23 mouse cellular contexts compared by ENCODE assay signal in genomic region chr17:82877131-82877530, GRCm38 (mm10).
DNase-seq lines count a peak whose midpoint lies in the region; ATAC-seq and TF ChIP-seq lines count a peak whose summit lies in the region.
"Had no signal": no experiment of that assay in that cellular context is flagged by ENCODE, and none has a peak within 500 bp of the region (broad histone marks: within the 10 kb centered on the region; RNA-seq: fewer than 3 reads in every experiment).

No protein-coding gene starts in this region.

- no peak overlapping the region for H3K4me2 ChIP-seq in kidney, embryonic 15.5 days
- no peak overlapping the region for H3K4me2 ChIP-seq in limb, embryonic 14.5 days (replicated peaks; ENCODE audit: low read depth, low read length, severe bottlenecking)
- no peak overlapping the region for H3K4me2 ChIP-seq in forebrain, embryonic 13.5 days
- H3K4me2 ChIP-seq: embryonic facial prominence, embryonic 13.5 days; forebrain, embryonic 15.5 days; heart, embryonic 13.5 days; hindbrain, embryonic 14.5 days had no signal

- no peak overlapping the region for H3K9ac ChIP-seq in kidney, embryonic 15.5 days
- no peak overlapping the region for H3K9ac ChIP-seq in limb, embryonic 14.5 days (ENCODE audit: low read depth, low read length, severe bottlenecking)
- H3K9ac ChIP-seq in forebrain, embryonic 13.5 days, result no peak overlapping the region
- H3K9ac ChIP-seq: embryonic facial prominence, embryonic 13.5 days; forebrain, embryonic 15.5 days; heart, embryonic 13.5 days; hindbrain, embryonic 14.5 days had no signal

- TF ChIP-seq CTCF in embryonic fibroblast, embryonic 13.5 days (IDR thresholded peaks at IDR 0.05; ENCODE audit: borderline replicate concordance, insufficient read depth, low read length), result no peak

- 0 out of 2 replicates have a peak, but pooled peaks have one; percentile 33 for ATAC-seq in kidney, embryonic 15.5 days (replicated peaks; ENCODE audit: low FRiP score)
- ATAC-seq in limb, embryonic 14.5 days (ENCODE audit: low FRiP score, low read depth), result no peak
- ATAC-seq in forebrain, embryonic 13.5 days, result no peak
- ATAC-seq: activated CD4-positive, CD25-positive, alpha-beta regulatory T cell, adult 4 months; CD4-positive, CD25-positive, alpha-beta regulatory T cell, adult 4 months; forebrain, embryonic 15.5 days; hindbrain, postnatal 0 days; inflammation-experienced regulatory T-cells, adult 6 months had no signal

- H3K4me3 ChIP-seq in kidney, embryonic 15.5 days (replicated peaks), result no peak overlapping the region
- H3K4me3 ChIP-seq in limb, embryonic 14.5 days (replicated peaks; ENCODE audit: low read length), result no peak overlapping the region
- no peak overlapping the region for H3K4me3 ChIP-seq in limb, embryonic 10.5 days
- H3K4me3 ChIP-seq in embryonic fibroblast, embryonic 13.5 days (ENCODE audit: insufficient read depth, low read length), result no peak overlapping the region
- H3K4me3 ChIP-seq in forebrain, embryonic 13.5 days, result no peak overlapping the region
- H3K4me3 ChIP-seq: embryonic facial prominence, embryonic 13.5 days; forebrain, embryonic 15.5 days; heart, embryonic 13.5 days had no signal

- H3K9me3 ChIP-seq in kidney, embryonic 15.5 days (replicated peaks), result no peaks in the 10 kb centered on the region
- H3K9me3 ChIP-seq in limb, embryonic 14.5 days (ENCODE audit: control insufficient read depth, low read length), result no peaks in the 10 kb centered on the region
- no peaks in the 10 kb centered on the region for H3K9me3 ChIP-seq in limb, embryonic 10.5 days (replicated peaks)
- no peaks in the 10 kb centered on the region for H3K9me3 ChIP-seq in forebrain, embryonic 13.5 days (replicated peaks)
- H3K9me3 ChIP-seq: embryonic facial prominence, embryonic 13.5 days; forebrain, embryonic 15.5 days; heart, embryonic 13.5 days had no signal

- WGBS in kidney, embryonic 15.5 days, result 47% methylated on average over 8 of the region's 8 CpGs
- WGBS in limb, embryonic 14.5 days, result 81% methylated on average over 8 of the region's 8 CpGs
- WGBS in limb, embryonic 10.5 days, result 86% methylated on average over 8 of the region's 8 CpGs
- WGBS in forebrain, embryonic 13.5 days, result 94% methylated on average over 8 of the region's 8 CpGs

- H3K36me3 ChIP-seq in kidney, embryonic 15.5 days, result no peaks in the 10 kb centered on the region
- H3K36me3 ChIP-seq in limb, embryonic 14.5 days (ENCODE audit: control insufficient read depth, insufficient read depth, low read length), result no peaks in the 10 kb centered on the region
- no peaks in the 10 kb centered on the region for H3K36me3 ChIP-seq in limb, embryonic 10.5 days
- H3K36me3 ChIP-seq in forebrain, embryonic 13.5 days (ENCODE audit: poor library complexity, severe bottlenecking), result no peaks in the 10 kb centered on the region
- H3K36me3 ChIP-seq: embryonic facial prominence, embryonic 13.5 days; forebrain, embryonic 15.5 days; heart, embryonic 13.5 days had no signal

- peak overlapping the region; percentile 58; the same call in 1 of the 2 replicates for H3K27ac ChIP-seq in kidney, embryonic 15.5 days
- no peak overlapping the region for H3K27ac ChIP-seq in limb, embryonic 14.5 days (replicated peaks; ENCODE audit: low read depth, low read length)
- no peak overlapping the region for H3K27ac ChIP-seq in limb, embryonic 10.5 days
- H3K27ac ChIP-seq in embryonic fibroblast, embryonic 13.5 days (ENCODE audit: insufficient read depth, low read length), result peak overlapping the region; percentile 72
- no peak overlapping the region for H3K27ac ChIP-seq in forebrain, embryonic 13.5 days
- H3K27ac ChIP-seq: embryonic facial prominence, embryonic 13.5 days; forebrain, embryonic 15.5 days; heart, embryonic 13.5 days; hindbrain, embryonic 14.5 days; hindbrain, postnatal 0 days had no signal

- TF ChIP-seq POLR2A in limb, embryonic 14.5 days (IDR thresholded peaks at IDR 0.05; ENCODE audit: borderline replicate concordance, extremely low read depth, insufficient read depth, insufficient read length), result no peak
- TF ChIP-seq POLR2A in embryonic fibroblast, embryonic 13.5 days (IDR thresholded peaks at IDR 0.05; ENCODE audit: low read depth, low read length), result no peak

- H3K27me3 ChIP-seq in kidney, embryonic 15.5 days, result no peaks in the 10 kb centered on the region
- H3K27me3 ChIP-seq in limb, embryonic 14.5 days (ENCODE audit: control insufficient read depth, insufficient read depth, low read length), result no peaks in the 10 kb centered on the region
- no peaks in the 10 kb centered on the region for H3K27me3 ChIP-seq in limb, embryonic 10.5 days (ENCODE audit: low read depth, poor library complexity, severe bottlenecking)
- H3K27me3 ChIP-seq in forebrain, embryonic 13.5 days, result no peaks in the 10 kb centered on the region
- H3K27me3 ChIP-seq: embryonic facial prominence, embryonic 13.5 days; forebrain, embryonic 15.5 days; heart, embryonic 13.5 days had no signal

- DNase-seq in kidney, postnatal 4 days, result no peak
- DNase-seq in limb, embryonic 14.5 days (ENCODE audit: low spot score), result peak; percentile 9
- DNase-seq in limb, embryonic 10.5 days (ENCODE audit: low spot score), result no peak
- DNase-seq: adrenal gland, adult 8-10 months; adrenal gland, postnatal 25 days; cerebellum, adult 18-20 months; cerebellum, adult 9-10 months; cerebellum, postnatal 25 days; gastrocnemius, postnatal 25 days; heart, adult 18-20 months; heart, postnatal 14 days; heart, postnatal 4 days had no signal

- H3K4me1 ChIP-seq in kidney, embryonic 15.5 days, result peaks cover 18% of the 10 kb centered on the region
- H3K4me1 ChIP-seq in limb, embryonic 14.5 days (ENCODE audit: control insufficient read depth, insufficient read depth, low read length), result no peaks in the 10 kb centered on the region
- no peaks in the 10 kb centered on the region for H3K4me1 ChIP-seq in limb, embryonic 10.5 days
- H3K4me1 ChIP-seq in embryonic fibroblast, embryonic 13.5 days (ENCODE audit: control insufficient read depth, insufficient read depth, low read length), result 0 out of 2 replicates have a peak, but pooled peaks cover 3% of the 10 kb centered on the region
- H3K4me1 ChIP-seq in forebrain, embryonic 13.5 days, result no peaks in the 10 kb centered on the region
- H3K4me1 ChIP-seq: embryonic facial prominence, embryonic 13.5 days; forebrain, embryonic 15.5 days; heart, embryonic 13.5 days had no signal

Comparison
In these comparisons a context has a peak if more than half of its experiments do, and no peak if none do; other contexts are left out.
1. H3K27ac ChIP-seq: peak in kidney, embryonic 15.5 days (single experiment) and embryonic fibroblast, embryonic 13.5 days (single experiment); none in limb, embryonic 14.5 days (single experiment), limb, embryonic 10.5 days (single experiment) and forebrain, embryonic 13.5 days (single experiment).